Mouse (Mus musculus) cerebellum, adult 2 months (tissue): ENCODE results near the gene Lsm14b.

Source experiments
- CTCF ChIP-seq: fragments of 200-500 bp; IDR thresholded peaks from 2 replicates; pipeline ENCODE4 v1.5.1; 2011; ENCODE audit warnings: low read depth, mild to moderate bottlenecking, control low read depth, low read length, moderate library complexity, borderline replicate concordance; ENCODE audit not compliant: insufficient read depth
- POLR2A ChIP-seq: fragments of 200-500 bp; IDR thresholded peaks from 2 replicates; pipeline ENCODE4 v1.6.1; 2011; ENCODE audit warnings: low read length, control low read depth, borderline replicate concordance; ENCODE audit not compliant: insufficient read depth

- TF ChIP-seq CTCF (no peak), POLR2A (no peak)
These were observed 511 bp downstream of the Lsm14b start for GRCm38 (mm10) chr2:180025135-180025860.
